Mouse (Mus musculus) lung, adult 2 months (tissue): ENCODE results near the gene Tanc1.

Experiments used
- CTCF ChIP-seq: fragments of 200-500 bp; IDR thresholded peaks from 2 replicates; pipeline ENCODE4 v1.5.1; 2011; ENCODE audit warnings: mild to moderate bottlenecking, low read length, control low read depth; ENCODE audit not compliant: insufficient read depth
- POLR2A ChIP-seq: fragments of 200-500 bp; IDR thresholded peaks from 2 replicates; pipeline ENCODE4 v1.6.1; 2011; ENCODE audit warnings: low read depth, mild to moderate bottlenecking, control low read depth, low read length, borderline replicate concordance; ENCODE audit errors: extremely low read depth

DNA sequence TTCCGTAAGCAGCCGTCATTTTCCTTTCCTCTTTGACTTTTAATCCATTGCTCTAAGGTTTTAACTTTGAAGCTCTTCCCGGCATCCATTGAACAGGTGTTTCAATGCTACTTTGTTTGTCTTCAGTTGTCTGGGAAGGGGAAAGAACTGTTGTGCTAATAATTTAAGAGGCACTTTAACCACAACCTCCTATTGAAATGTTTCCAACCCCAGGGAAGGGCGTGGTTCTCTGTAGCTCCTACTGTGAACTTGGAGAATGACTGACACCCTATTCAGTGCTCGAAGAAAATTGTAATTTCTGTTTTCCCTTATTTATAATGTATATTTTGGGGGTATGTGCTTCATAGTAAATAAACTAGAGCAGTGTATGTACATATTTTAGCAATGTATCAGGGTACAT lies 168.4 kb downstream of the Tanc1 start:
- TF ChIP-seq CTCF (no peak), POLR2A (no peak)
